Mouse (Mus musculus): ENCODE data around the gene Lrrc75a. TPM values are rescaled to one million over a fixed set of nuclear protein-coding genes. Genes with fewer than 3 reads are reported as not detected.
"Not testable (repeated sequence)": the region's sequence is repeated elsewhere in the genome, so short reads cannot be mapped to it uniquely, and the experiment has no call there.

Lrrc75a gene
- polyA plus RNA-seq, 1 experiment from 2014 or later = 3.4 TPM

DNA sequence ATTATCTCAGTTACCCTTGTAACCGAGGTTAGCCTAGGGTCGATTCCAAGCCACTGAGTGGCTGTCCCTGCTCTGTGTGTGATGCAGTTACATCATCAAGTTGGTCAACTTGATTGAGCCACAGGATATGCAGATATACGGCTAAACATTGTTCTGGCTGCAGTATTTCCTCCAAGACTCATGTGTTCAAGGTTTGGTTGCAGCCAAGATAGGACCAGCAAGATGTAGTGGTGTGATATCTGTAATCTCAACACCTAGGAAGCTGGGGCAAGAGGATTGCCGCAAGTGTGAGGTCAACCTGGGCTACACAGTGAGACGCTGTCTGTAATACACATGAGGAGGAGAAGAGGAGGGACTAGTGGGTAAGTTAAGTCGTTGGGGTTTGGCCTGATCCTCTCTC, 15.9 kb upstream of the Lrrc75a start:
- Histone ChIP-seq H3K9me3 (replicated peaks) (no peaks in the 10 kb centered on the region), H3K4me2 (no peak overlapping the region), H3K27ac (no peak overlapping the region), H3K36me3 (peaks cover 13% of the 10 kb centered on the region), H3K4me3 (no peak overlapping the region), H3K27me3 (replicated peaks) (no peaks in the 10 kb centered on the region), H3K4me1 (no peaks in the 10 kb centered on the region), H3K9ac (no peak overlapping the region)
- no peak for ATAC-seq
- whole genome bisulfite sequencing (ENCODE audit: insufficient replicate concordance) = 53% methylated on average over 6 of the region's 6 CpGs

DNA sequence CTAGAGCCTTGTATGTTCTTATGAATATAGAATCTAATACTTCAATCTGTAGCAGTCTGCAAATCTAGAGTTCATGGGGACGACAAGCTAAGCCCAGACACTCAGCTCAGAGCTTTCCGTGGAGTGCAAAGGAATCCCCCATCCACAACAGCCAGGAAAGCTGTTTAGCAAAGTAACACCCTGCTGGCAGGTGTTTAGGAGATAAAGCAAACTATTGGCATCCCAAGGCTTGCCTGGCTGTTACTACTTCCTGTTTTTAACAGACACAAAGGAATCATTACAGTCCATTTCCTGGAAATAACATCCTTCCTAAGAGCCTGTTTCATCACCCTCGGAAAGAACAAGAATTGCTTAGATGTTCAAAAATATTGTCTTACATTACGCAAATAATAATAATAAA, 12.6 kb upstream of the Lrrc75a start:
- no peak overlapping the region for H3K4me3 ChIP-seq
- no peaks in the 10 kb centered on the region for H3K27me3 ChIP-seq (replicated peaks)
- ATAC-seq = no peak

DNA sequence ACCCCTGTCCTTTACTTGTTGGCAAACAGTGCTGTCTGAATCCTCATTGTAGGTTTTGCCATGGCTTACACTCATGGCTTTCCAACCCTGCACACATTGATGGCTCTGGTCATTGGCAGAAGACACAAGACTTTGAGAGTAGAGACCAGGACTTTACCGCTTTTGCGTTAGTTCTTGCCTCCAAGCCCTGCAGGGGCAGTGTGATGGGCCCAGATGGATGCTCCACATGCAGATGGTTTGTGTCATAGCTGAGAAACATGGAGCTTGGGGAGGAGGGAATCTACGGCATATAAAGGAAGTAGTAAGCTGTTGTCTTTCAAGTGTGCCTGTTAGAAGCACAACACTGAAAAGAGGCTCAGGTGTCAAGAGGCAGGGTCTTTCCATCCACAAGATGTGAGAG, 3.8 kb upstream of the Lrrc75a start:
- 81% methylated on average over 3 of the region's 3 CpGs for WGBS (ENCODE audit: insufficient replicate concordance)
- H3K4me3 ChIP-seq = no peak overlapping the region

More for the DNA sequence above, 12.6 kb upstream of the Lrrc75a start:
- Histone ChIP-seq H3K9me3 (replicated peaks) (no peaks in the 10 kb centered on the region), H3K36me3 (peaks cover 22% of the 10 kb centered on the region), H3K9ac (no peak overlapping the region), H3K4me2 (no peak overlapping the region), H3K27ac (no peak overlapping the region), H3K4me1 (no peaks in the 10 kb centered on the region)
- WGBS (ENCODE audit: insufficient replicate concordance) = 42% methylated on average over 4 of the region's 4 CpGs

DNA sequence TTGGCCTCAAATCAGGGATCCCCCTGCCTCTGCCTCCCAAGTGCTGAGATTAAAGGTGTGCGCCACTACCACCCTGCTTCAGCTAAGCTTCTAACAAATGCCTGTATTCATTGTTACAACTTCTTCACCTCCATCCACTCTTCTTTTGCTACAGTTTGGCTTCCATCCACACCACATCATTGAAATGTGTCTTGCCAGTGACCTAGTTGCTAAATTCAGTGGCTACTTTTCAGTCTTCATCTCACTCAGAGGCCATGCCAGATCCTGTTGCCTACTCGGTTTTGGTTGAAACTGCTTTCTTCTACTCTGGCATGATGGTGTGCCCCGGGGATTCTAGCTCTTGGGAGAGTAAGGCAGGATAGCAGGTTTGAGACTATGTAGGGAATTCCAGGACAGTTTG, 3.2 kb upstream of the Lrrc75a start:
- Histone ChIP-seq H3K4me3 (no peak overlapping the region), H3K4me2 (no peak overlapping the region), H3K9me3 (replicated peaks) (no peaks in the 10 kb centered on the region), H3K27ac (no peak overlapping the region), H3K9ac (no peak overlapping the region), H3K4me1 (peaks cover 29% of the 10 kb centered on the region), H3K36me3 (peaks cover 20% of the 10 kb centered on the region; the same call in 1 of the 2 replicates), H3K27me3 (replicated peaks) (peaks cover 5% of the 10 kb centered on the region; the same call in 1 of the 2 replicates)
- WGBS (ENCODE audit: insufficient replicate concordance) = 82% methylated on average over 3 of the region's 3 CpGs
- ATAC-seq = no peak

More for the DNA sequence above, 3.8 kb upstream of the Lrrc75a start:
- peaks cover 5% of the 10 kb centered on the region; the same call in 1 of the 2 replicates for H3K27me3 ChIP-seq (replicated peaks)
- ATAC-seq = no peak
- H3K9ac ChIP-seq = no peak overlapping the region
- no peak overlapping the region for H3K4me2 ChIP-seq
- H3K36me3 ChIP-seq = peaks cover 23% of the 10 kb centered on the region; the same call in 1 of the 2 replicates
- peaks cover 24% of the 10 kb centered on the region for H3K4me1 ChIP-seq
- H3K27ac ChIP-seq = no peak overlapping the region
- H3K9me3 ChIP-seq (replicated peaks) = no peaks in the 10 kb centered on the region

DNA sequence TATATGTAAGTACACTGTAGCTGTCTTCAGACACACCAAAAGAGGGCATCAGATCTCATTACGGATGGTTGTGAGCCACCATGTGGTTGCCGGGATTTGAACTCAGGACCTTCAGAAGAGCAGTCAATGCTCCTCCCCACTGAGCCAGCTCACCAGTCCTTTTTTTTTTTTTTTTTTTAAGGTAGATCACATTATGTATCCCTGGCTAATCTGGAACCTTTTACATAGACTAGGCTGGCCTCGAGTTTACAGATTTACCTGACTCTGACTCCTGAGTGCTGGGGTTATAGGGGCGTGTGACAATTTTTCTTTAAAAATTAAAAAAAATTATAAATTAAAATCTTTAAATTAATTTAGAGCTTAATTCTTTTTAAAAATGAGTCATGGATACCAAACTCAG, 1.5 kb upstream of the Lrrc75a start:
- peak overlapping the region; percentile 100 for H3K4me2 ChIP-seq
- H3K4me1 ChIP-seq = peaks cover 47% of the 10 kb centered on the region
- H3K27ac ChIP-seq; ATAC-seq; H3K27me3 ChIP-seq (replicated peaks); H3K9me3 ChIP-seq (replicated peaks): not testable (repeated sequence)
- H3K36me3 ChIP-seq = peaks cover 20% of the 10 kb centered on the region; the same call in 1 of the 2 replicates
- 0 out of 2 replicates have a peak overlapping the region, but pooled peaks have one; percentile 77 for H3K9ac ChIP-seq
- WGBS (ENCODE audit: insufficient replicate concordance) = 70% methylated on average over 4 of the region's 4 CpGs
- peak overlapping the region; percentile 74; the same call in 1 of the 2 replicates for H3K4me3 ChIP-seq

DNA sequence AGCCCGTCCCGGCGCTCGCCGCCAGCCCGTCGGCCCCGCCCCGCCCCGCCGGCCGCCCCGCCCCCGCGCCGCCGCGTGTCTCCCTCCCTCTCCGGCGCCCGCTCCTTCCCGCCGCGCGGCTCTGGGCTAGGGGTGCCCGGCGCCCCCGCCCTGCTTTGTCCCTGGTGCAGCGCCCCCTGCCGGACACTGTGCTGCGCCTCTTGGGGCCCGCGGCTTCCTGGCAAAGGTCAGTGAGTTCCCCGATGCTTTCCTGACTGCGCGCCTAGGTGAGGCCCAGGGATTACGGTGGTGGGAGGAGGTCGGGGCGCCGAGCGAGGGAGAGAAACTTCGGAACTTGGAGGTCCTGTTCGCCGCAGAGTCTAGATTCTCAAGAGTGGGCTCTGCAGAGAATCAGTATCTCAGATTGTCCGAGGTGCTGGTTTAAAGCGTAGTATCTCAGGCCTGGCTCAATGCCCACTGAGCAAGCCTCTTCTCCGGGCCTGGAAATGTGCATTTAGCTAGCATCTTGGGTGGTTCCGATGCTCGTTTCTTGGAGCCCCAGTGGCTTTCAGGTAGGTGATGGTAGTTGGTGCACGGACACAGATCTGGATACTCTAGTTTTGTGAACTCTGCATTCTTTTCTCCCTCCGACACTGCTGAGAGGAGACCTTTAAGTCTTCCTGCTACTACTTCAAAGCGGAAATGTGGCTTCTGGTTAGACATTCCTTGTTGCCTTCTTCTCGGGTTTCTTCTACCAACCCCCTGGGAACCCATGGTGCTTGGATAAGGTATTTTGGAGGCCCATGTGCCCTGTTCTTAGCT, 468 bp upstream of the Lrrc75a start, which contains the start of gene Mmgt2:
Mmgt2 (plus strand) TSS at position 74 of the 801 bp plus-strand sequence.
- WGBS (ENCODE audit: insufficient replicate concordance) = under 1% methylated on average over 35 of the region's 53 CpGs

DNA sequence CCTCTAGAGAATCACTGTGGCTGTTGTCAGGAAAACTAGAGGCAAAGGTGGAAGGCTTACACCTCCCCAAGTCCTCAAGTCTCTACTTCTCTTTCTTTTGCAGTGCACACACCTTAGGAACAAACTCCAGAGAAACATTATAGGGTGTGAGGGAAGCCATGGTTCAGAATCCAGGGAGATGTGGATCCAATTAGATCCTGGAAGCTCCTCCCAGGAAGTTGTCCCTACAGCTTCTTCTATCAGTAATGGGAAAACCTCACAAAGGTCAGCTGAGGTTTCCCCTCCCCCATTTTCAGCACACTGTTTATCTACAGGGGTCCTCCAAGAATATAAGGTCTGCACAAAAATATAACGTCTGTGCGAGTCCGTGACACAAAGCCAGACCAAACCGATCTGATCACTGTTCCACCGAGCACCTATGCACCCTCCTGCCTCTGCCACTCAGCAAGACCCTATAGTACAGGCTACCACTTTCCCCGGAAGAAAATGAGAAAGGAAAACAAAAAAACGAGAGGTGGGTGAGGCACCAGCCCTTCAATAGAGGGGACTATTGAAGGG, 1.3 kb downstream of the Lrrc75a start:
- H3K27ac ChIP-seq = 0 out of 2 replicates have a peak overlapping the region, but pooled peaks have one; percentile 45
- WGBS (ENCODE audit: insufficient replicate concordance) = 21% methylated on average over 7 of the region's 7 CpGs
- ATAC-seq = no peak
- peaks cover 8% of the 10 kb centered on the region; the same call in 1 of the 2 replicates for H3K36me3 ChIP-seq
- H3K9ac ChIP-seq = no peak overlapping the region
- no peaks in the 10 kb centered on the region for H3K9me3 ChIP-seq (replicated peaks)
- peaks cover 5% of the 10 kb centered on the region; the same call in 1 of the 2 replicates for H3K27me3 ChIP-seq (replicated peaks)
- H3K4me2 ChIP-seq = peak overlapping the region; percentile 100
- peaks cover 66% of the 10 kb centered on the region for H3K4me1 ChIP-seq
- peak overlapping the region; percentile 74 for H3K4me3 ChIP-seq

More for the DNA sequence above, 468 bp upstream of the Lrrc75a start, which contains the start of gene Mmgt2:
- Histone ChIP-seq H3K4me1 (peaks cover 53% of the 10 kb centered on the region), H3K4me3 (peak within 1 kb of the TSS; percentile 74), H3K9me3 (replicated peaks) (no peaks in the 10 kb centered on the region), H3K4me2 (peak within 1 kb of the TSS; percentile 100), H3K36me3 (peaks cover 16% of the 10 kb centered on the region; the same call in 1 of the 2 replicates), H3K9ac (peak within 1 kb of the TSS; percentile 81), H3K27ac (peak within 1 kb of the TSS; percentile 73), H3K27me3 (replicated peaks) (peaks cover 5% of the 10 kb centered on the region; the same call in 1 of the 2 replicates)
- peak; percentile 90 for ATAC-seq

DNA sequence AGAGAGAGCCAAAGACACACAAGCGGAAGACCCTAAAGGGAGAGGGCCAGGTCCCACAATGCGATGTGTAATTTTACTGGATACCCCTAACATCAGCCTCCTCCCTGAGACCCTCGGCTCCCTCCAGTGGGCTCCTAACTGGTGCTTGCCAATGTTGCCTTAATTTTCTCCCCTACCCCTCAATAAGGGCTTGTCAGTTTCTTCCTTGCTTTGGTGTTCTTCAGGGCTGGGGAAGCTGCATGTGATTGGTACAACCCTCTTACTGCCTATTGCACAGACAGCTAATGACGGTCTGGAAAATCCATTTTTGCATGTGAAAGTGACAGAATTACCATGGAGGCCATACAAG, 1.9 kb downstream of the Lrrc75a start:
- Histone ChIP-seq H3K4me3 (no peak overlapping the region), H3K27ac (peak overlapping the region; percentile 45; the same call in 1 of the 2 replicates), H3K36me3 (peaks cover 6% of the 10 kb centered on the region; the same call in 1 of the 2 replicates), H3K4me1 (peaks cover 69% of the 10 kb centered on the region), H3K4me2 (peak overlapping the region; percentile 100), H3K27me3 (replicated peaks) (peaks cover 5% of the 10 kb centered on the region; the same call in 1 of the 2 replicates), H3K9me3 (replicated peaks) (no peaks in the 10 kb centered on the region), H3K9ac (no peak overlapping the region)
- no peak for ATAC-seq
- WGBS (ENCODE audit: insufficient replicate concordance) = 38% methylated on average over 4 of the region's 4 CpGs

DNA sequence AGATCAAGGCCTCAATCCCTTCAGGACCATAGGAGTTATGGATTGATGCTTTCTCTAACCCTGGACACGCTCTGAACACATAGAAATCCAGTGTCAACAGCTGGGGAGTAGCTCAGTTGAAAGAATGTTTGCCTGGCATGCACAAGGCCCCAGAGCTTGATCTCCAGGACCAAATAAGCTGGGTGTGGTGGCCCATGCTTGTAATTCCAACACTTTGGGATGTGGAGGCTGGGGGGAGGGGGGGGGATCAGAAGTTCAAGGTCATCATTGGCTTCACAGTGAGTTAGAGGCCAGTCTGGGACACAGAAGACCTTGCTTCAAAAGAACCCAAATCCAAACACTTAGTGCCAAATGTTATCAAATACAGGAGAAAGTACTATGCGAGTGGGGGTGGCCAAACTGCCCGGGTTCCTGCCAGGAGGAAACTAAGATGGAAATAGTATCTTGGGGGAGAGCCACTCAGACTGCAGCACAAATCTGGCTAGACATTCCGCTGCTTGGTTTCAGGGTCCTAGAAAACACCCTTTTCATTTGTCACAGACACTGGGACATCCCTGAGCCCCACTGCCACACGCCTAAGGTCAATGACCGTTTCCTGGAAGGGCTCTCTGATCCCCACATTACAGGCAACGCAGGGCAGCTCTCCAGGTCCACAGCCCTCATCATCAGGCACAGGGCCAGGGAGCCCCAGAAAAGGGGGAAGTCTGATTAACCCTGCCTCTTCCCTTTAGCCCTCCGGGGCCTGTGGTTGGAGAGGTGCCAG, 2.4 kb downstream of the Lrrc75a start:
- WGBS (ENCODE audit: insufficient replicate concordance) = 32% methylated on average over 8 of the region's 8 CpGs
- Histone ChIP-seq H3K9me3 (replicated peaks) (no peaks in the 10 kb centered on the region), H3K4me1 (peaks cover 69% of the 10 kb centered on the region), H3K36me3 (peaks cover 5% of the 10 kb centered on the region; the same call in 1 of the 2 replicates), H3K4me3 (no peak overlapping the region), H3K4me2 (peak overlapping the region; percentile 100), H3K27me3 (replicated peaks) (peaks cover 5% of the 10 kb centered on the region; the same call in 1 of the 2 replicates), H3K27ac (peak overlapping the region; percentile 45; the same call in 1 of the 2 replicates), H3K9ac (no peak overlapping the region)
- no peak for ATAC-seq

DNA sequence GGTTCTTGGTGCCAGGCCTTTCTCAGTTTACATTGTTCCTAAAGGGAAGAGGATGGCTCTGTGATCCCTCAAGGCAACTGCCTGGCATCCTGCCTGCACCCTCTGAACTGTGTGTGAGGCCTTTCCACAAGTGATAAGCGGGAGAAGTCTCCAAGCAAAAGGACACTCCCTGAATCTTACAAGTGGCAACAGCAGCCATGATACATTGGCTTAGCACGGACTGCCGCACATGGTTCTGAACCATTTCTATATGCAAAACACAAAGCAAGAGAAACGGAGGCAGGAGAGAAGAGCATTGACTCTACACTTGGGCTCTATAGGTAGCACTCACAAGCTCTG, 3.0 kb downstream of the Lrrc75a start:
- Histone ChIP-seq H3K9me3 (replicated peaks) (no peaks in the 10 kb centered on the region), H3K36me3 (no peaks in the 10 kb centered on the region), H3K4me2 (peak overlapping the region; percentile 100; the same call in 1 of the 2 replicates), H3K4me3 (no peak overlapping the region), H3K9ac (no peak overlapping the region), H3K4me1 (peaks cover 69% of the 10 kb centered on the region), H3K27me3 (replicated peaks) (peaks cover 5% of the 10 kb centered on the region; the same call in 1 of the 2 replicates), H3K27ac (no peak overlapping the region)
- WGBS (ENCODE audit: insufficient replicate concordance) = 73% methylated on average over 4 of the region's 4 CpGs
- ATAC-seq = no peak

DNA sequence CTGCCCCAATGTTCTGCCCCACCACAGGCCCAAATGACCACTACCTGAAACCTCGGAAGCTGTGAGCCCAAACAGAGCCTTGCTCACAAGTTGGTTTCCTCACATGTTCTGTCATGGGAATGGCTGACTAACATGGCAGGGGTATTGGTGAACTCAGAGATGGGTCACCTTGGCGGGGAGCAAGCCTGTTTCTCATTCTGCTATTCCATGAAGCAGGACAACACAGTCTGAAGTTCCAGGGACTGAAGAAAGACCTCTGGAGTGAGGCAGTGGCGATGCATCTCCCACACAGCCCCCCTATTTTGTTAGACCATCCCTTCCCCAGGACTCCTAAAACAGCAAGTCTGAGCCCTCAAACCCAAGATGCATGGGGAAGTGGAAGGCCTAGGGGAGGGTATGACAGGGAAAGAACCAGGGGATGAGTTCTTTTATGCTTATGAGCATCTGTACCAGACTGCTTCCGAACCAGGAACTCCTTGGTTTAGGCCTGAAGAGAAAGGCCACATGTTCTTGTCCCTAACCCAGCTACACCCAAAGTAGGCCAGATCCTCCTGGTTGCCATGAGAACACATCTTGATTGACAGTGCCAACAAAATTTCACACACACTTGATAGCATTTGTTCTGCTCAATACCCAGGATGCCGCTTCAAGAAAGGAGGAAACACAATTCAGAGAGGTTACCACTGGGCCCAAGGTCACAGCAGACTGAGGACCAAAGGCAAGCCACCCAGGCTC, 3.6 kb downstream of the Lrrc75a start:
- peaks cover 69% of the 10 kb centered on the region for H3K4me1 ChIP-seq
- H3K4me3 ChIP-seq = no peak overlapping the region
- H3K27ac ChIP-seq = no peak overlapping the region
- no peaks in the 10 kb centered on the region for H3K9me3 ChIP-seq (replicated peaks)
- H3K36me3 ChIP-seq = no peaks in the 10 kb centered on the region
- no peak overlapping the region for H3K4me2 ChIP-seq
- peaks cover 5% of the 10 kb centered on the region; the same call in 1 of the 2 replicates for H3K27me3 ChIP-seq (replicated peaks)
- no peak for ATAC-seq
- no peak overlapping the region for H3K9ac ChIP-seq
- WGBS (ENCODE audit: insufficient replicate concordance) = 85% methylated on average over 5 of the region's 5 CpGs
